Mouse (Mus musculus) myocyte (in vitro differentiated cells): ENCODE data around the gene Cdc42ep5. TPM values are rescaled to one million over a fixed set of nuclear protein-coding genes. Genes with fewer than 3 reads are reported as not detected.

ENCODE experiments used
- H3K27me3 ChIP-seq: one replicate; pipeline ENCODE4 v1.6.1; 2011; ENCODE audit not compliant: control insufficient read depth, insufficient read depth, insufficient read length
- H3K36me3 ChIP-seq: one replicate; pipeline ENCODE4 v1.6.1; 2011; ENCODE audit not compliant: control insufficient read depth, insufficient read depth
- H3K4me2 ChIP-seq: one replicate; pipeline ENCODE4 v1.6.1; 2011; ENCODE audit warnings: low read depth, control low read depth
- H3K4me3 ChIP-seq: one replicate; pipeline ENCODE4 v1.5.1; 2011; ENCODE audit warnings: mild to moderate bottlenecking, control low read depth, moderate library complexity
- H3K79me2 ChIP-seq: one replicate; pipeline ENCODE4 v1.6.1; 2011; ENCODE audit not compliant: control insufficient read depth, insufficient read depth
- H3ac ChIP-seq: one replicate; pipeline ENCODE4 v1.6.1; 2011; ENCODE audit not compliant: control insufficient read depth, insufficient read length
- CEBPB ChIP-seq: IDR thresholded peaks from 2 replicates; pipeline ENCODE4 v1.6.1; 2011; ENCODE audit warnings: mild to moderate bottlenecking, moderate library complexity; ENCODE audit not compliant: poor library complexity, insufficient read depth, severe bottlenecking
- E2F4 ChIP-seq: IDR thresholded peaks from one replicate; pipeline ENCODE4 v1.6.1; 2011; ENCODE audit warnings: mild to moderate bottlenecking, control low read depth, moderate library complexity; ENCODE audit not compliant: insufficient read depth
- MAX ChIP-seq: IDR thresholded peaks from one replicate; pipeline ENCODE4 v1.6.1; 2011; ENCODE audit warnings: low read depth, mild to moderate bottlenecking, control low read depth
- MYOD1 ChIP-seq, 3 experiments: IDR thresholded peaks; one replicate each; pipeline ENCODE4 v1.6.1; 2011; ENCODE audit warnings: control low read depth in 2 of 3, low read depth in 2 of 3, mild to moderate bottlenecking in 2 of 3, moderate library complexity in 1 of 3; ENCODE audit not compliant: insufficient read length in 2 of 3, control insufficient read depth in 1 of 3
- MYOG ChIP-seq, 3 experiments: IDR thresholded peaks; one replicate each; pipeline ENCODE4 v1.6.1; 2011; ENCODE audit warnings: control low read depth in 2 of 3, low read depth in 2 of 3, mild to moderate bottlenecking in 2 of 3; ENCODE audit not compliant: insufficient read length in 2 of 3, control insufficient read depth in 1 of 3, insufficient read depth in 1 of 3
- POLR2A ChIP-seq: IDR thresholded peaks from one replicate; pipeline ENCODE4 v1.6.1; 2011; ENCODE audit warnings: low read depth, mild to moderate bottlenecking, control low read depth, moderate library complexity; ENCODE audit not compliant: insufficient read length
- POLR2AphosphoS2 ChIP-seq: IDR thresholded peaks from one replicate; pipeline ENCODE4 v1.6.1; 2011; ENCODE audit warnings: low read depth, control low read depth; ENCODE audit not compliant: insufficient read length
- REST ChIP-seq: IDR thresholded peaks from one replicate; pipeline ENCODE4 v1.6.1; 2011; ENCODE audit warnings: mild to moderate bottlenecking, control low read depth, moderate library complexity; ENCODE audit not compliant: insufficient read depth, insufficient read length
- SRF ChIP-seq: IDR thresholded peaks from one replicate; pipeline ENCODE4 v1.6.1; 2011; ENCODE audit warnings: low read depth; ENCODE audit not compliant: control insufficient read depth, insufficient read length
- TCF12 ChIP-seq: IDR thresholded peaks from one replicate; pipeline ENCODE4 v1.6.1; 2011; ENCODE audit warnings: mild to moderate bottlenecking, control low read depth; ENCODE audit not compliant: poor library complexity, insufficient read depth, severe bottlenecking
- TCF3 ChIP-seq: IDR thresholded peaks from one replicate; pipeline ENCODE4 v1.6.1; 2011; ENCODE audit warnings: low read depth, control low read depth; ENCODE audit not compliant: insufficient read length
- USF1 ChIP-seq: IDR thresholded peaks from one replicate; pipeline ENCODE4 v1.6.1; 2011; ENCODE audit warnings: low read depth, mild to moderate bottlenecking, control low read depth, moderate library complexity
- polyA plus RNA-seq: library from polyadenylated mRNA; unstranded; fragments of >200 nt; fragmentation: generic; extraction: Trizol; gene quantifications from one replicate; pipeline ENCODE4 v1.2.1, GENCODE M21; 2012; ENCODE audit warnings: missing spikeins

Gene Cdc42ep5
- polyA plus RNA-seq, 1 experiment = 26.5 TPM

DNA sequence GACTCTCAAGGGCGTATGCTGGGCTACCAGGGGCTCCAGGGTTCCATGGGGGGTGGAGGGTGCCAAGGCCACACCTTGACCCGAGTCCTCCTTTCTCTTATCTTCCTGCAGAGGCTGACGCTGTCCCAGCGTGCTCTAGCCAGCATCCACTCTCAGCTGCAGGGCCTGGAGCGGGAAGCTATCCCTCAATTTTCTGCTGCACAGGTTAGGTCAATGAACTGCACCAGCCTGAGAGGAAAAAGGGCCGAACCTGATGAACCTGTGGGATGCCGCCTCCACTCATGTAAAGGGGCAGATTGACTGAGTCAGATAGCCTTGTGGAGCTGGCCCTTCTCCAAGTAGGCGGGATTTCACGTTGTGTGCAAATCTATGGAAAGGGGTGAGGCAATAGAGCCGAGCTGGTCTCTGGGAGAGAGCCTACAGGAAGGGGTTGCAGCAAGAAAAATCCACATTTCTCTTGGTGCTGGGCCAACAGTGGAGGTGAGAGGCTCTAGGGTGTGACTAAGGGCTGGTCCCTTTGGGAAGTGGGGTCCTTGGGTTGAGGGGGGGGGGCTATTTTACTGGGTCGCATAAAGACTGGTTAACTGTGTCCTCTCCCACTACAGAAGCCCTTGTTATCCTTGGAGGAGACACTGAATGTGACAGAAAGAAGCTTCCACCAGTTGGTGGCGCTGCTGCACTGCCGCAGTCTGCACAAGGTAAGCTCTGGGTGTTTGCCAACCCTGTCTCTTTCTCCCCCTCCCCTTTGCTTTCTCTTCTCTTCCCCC lies 33.8 kb downstream of the Cdc42ep5 start:
- no peak overlapping the region for H3ac ChIP-seq
- no peaks in the 10 kb centered on the region for H3K79me2 ChIP-seq
- H3K4me2 ChIP-seq = no peak overlapping the region
- no peak for TF ChIP-seq MYOG (IDR thresholded peaks at IDR 0.05; ENCODE audit: control insufficient read depth in 1 of 3, insufficient read depth in 1 of 3, insufficient read length in 2 of 3, low read depth in 2 of 3)
- no peak for TF ChIP-seq REST
- TF ChIP-seq MAX = no peak
- TF ChIP-seq TCF3 = no peak
- no peak for TF ChIP-seq USF1
- no peak for TF ChIP-seq E2F4
- TF ChIP-seq POLR2A = no peak
- TF ChIP-seq MYOD1 (IDR thresholded peaks at IDR 0.05; ENCODE audit: control insufficient read depth in 1 of 3, insufficient read length in 2 of 3, low read depth in 2 of 3) = no peak
- no peak for TF ChIP-seq TCF12
- H3K36me3 ChIP-seq = no peaks in the 10 kb centered on the region
- no peaks in the 10 kb centered on the region for H3K27me3 ChIP-seq
- no peak overlapping the region for H3K4me3 ChIP-seq

DNA sequence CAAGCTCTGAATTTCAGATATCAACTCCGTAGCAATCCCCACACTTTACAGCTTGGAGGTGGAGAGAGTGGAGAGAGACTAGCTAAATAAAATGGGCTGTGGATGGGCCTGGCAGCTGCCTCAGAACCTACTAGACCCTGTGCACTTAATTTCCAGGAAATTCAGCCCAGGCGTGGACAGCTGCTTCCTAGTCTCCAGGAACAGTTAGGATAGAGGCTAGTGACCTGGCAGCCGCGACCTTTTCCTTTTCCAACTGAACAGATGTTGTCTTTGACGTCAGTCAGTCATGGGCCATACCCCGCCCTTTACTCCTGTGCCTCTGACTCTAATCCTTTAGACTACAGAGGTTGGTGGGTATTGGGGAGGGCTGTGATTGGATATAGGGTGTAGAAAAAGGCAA lies 35.8 kb downstream of the Cdc42ep5 start:
- TF ChIP-seq MYOG (IDR thresholded peaks at IDR 0.05; ENCODE audit: control insufficient read depth in 1 of 3, insufficient read depth in 1 of 3, insufficient read length in 2 of 3, low read depth in 2 of 3) (peak in 2 of 3 experiments; percentile 36 to 54), TCF12 (no peak), E2F4 (no peak)

DNA sequence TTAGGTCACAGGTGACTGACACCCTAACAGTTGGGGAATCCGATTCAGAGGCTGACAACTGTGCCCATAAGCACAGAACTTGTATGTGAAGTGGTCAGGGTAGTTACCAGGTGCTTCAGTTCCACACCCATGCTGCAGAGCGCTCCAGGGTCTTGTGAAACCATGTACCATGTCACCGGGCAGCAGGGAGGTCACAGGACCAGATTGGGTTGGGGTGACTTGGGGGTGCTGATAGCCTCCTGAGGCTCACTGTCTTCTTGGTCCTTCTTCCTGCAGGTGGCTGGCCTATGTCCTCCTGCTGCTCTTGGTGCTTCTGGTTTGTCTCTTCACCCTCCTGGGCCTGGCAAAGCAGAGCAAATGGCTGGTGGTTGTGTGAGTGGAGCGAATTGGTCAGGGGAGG lies 36.8 kb downstream of the Cdc42ep5 start:
- no peaks in the 10 kb centered on the region for H3K36me3 ChIP-seq
- H3K4me2 ChIP-seq = no peak overlapping the region
- TF ChIP-seq POLR2A (no peak), E2F4 (no peak), USF1 (no peak), MYOG (IDR thresholded peaks at IDR 0.05; ENCODE audit: control insufficient read depth in 1 of 3, insufficient read depth in 1 of 3, insufficient read length in 2 of 3, low read depth in 2 of 3) (no peak), MAX (no peak), TCF3 (no peak), TCF12 (no peak), CEBPB (no peak), MYOD1 (IDR thresholded peaks at IDR 0.05; ENCODE audit: control insufficient read depth in 1 of 3, insufficient read length in 2 of 3, low read depth in 2 of 3) (no peak), POLR2AphosphoS2 (no peak), SRF (no peak), REST (no peak)
- no peaks in the 10 kb centered on the region for H3K27me3 ChIP-seq
- no peak overlapping the region for H3ac ChIP-seq
- H3K4me3 ChIP-seq = no peak overlapping the region
- no peaks in the 10 kb centered on the region for H3K79me2 ChIP-seq

More for the DNA sequence above, 35.8 kb downstream of the Cdc42ep5 start:
- H3K4me3 ChIP-seq = no peak overlapping the region
- H3K79me2 ChIP-seq = no peaks in the 10 kb centered on the region
- H3K4me2 ChIP-seq = no peak overlapping the region
- no peaks in the 10 kb centered on the region for H3K27me3 ChIP-seq
- H3ac ChIP-seq = no peak overlapping the region
- H3K36me3 ChIP-seq = no peaks in the 10 kb centered on the region

DNA sequence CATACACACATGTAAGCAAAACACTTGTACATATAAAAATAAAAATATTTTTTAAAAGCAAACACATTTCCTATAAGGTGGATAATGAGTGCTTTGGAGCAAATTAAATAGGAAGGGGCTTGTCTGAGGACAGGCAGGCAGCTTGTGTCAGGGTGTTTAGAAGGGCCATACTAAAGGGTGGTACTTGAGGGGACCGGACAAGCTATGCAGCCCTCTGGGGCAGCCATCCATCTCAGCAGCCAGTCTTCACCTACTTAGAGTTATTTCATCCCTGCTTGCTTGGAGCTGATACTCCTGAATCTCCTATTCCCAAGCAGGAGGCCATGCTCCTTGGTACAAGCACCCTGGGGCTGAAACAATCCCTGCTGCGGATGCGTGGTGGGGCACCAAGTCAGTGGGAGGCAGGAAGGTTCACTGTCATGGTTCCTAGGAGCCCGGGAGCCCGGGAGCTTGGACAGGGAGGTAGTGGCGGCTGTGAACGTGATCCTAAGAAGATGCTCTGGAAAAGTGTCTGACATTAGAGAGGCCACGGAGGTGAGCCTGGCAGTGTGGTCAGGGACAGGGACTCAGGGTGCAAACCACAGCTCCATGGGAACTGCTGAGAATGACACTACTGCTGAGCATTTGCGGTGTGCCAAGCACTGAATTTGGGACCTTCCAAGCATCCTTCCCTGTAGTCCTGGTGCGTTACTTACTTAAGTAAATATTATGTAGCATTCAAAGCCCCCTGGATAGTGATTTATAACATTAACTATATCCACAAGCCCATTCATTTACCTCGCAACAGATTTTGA lies 37.5 kb downstream of the Cdc42ep5 start:
- Histone ChIP-seq H3K4me3 (no peak overlapping the region), H3K4me2 (no peak overlapping the region), H3ac (no peak overlapping the region), H3K27me3 (no peaks in the 10 kb centered on the region), H3K36me3 (no peaks in the 10 kb centered on the region), H3K79me2 (no peaks in the 10 kb centered on the region)
- no peak for TF ChIP-seq REST
- TF ChIP-seq E2F4 = no peak
- TF ChIP-seq MAX = no peak
- no peak for TF ChIP-seq MYOD1 (IDR thresholded peaks at IDR 0.05; ENCODE audit: control insufficient read depth in 1 of 3, insufficient read length in 2 of 3, low read depth in 2 of 3)
- no peak for TF ChIP-seq POLR2AphosphoS2
- TF ChIP-seq TCF3 = no peak
- TF ChIP-seq CEBPB = no peak
- no peak for TF ChIP-seq USF1
- TF ChIP-seq TCF12 = no peak
- TF ChIP-seq MYOG (IDR thresholded peaks at IDR 0.05; ENCODE audit: control insufficient read depth in 1 of 3, insufficient read depth in 1 of 3, insufficient read length in 2 of 3, low read depth in 2 of 3) = no peak
- no peak for TF ChIP-seq POLR2A
- no peak for TF ChIP-seq SRF
